Mouse (Mus musculus) CH12.LX (cell line): ENCODE measurements around the gene Nr2e1. TPM values are rescaled to one million over a fixed set of nuclear protein-coding genes. Genes with fewer than 3 reads are reported as not detected.

Experiments used
- DNase-seq: peaks from one replicate; pipeline ENCODE4 v3.0.0-alpha.2; 2013; ENCODE audit errors: extremely low read depth
- H3K27ac ChIP-seq: 2 replicates; pipeline ENCODE4 v1.5.1; 2012; ENCODE audit warnings: low read depth, mild to moderate bottlenecking, control low read depth, moderate library complexity; ENCODE audit not compliant: insufficient read depth
- H3K27me3 ChIP-seq: replicated peaks from 2 replicates; pipeline ENCODE3; 2012; ENCODE audit warnings: inconsistent platforms
- H3K36me3 ChIP-seq, 2 experiments: replicated peaks in 1 of 2; 2 replicates each; pipeline versions ENCODE3 to v1.6.1; 2012; ENCODE audit warnings: inconsistent platforms in 1 of 2, low read length in 1 of 2, mild to moderate bottlenecking in 1 of 2, mixed read lengths in 1 of 2, moderate library complexity in 1 of 2; ENCODE audit not compliant: control insufficient read depth in 1 of 2, insufficient read depth in 1 of 2
- H3K4me1 ChIP-seq, 2 experiments: 2 replicates each; pipeline ENCODE4 v1.6.1; 2012; ENCODE audit warnings: inconsistent platforms in 1 of 2, moderate library complexity in 1 of 2; ENCODE audit not compliant: insufficient read depth in 2 of 2, control insufficient read depth in 1 of 2
- H3K4me2 ChIP-seq: 2 replicates; pipeline ENCODE4 v1.6.1; 2012; ENCODE audit warnings: low read depth, mild to moderate bottlenecking, control low read depth; ENCODE audit not compliant: poor library complexity, insufficient read depth, severe bottlenecking
- H3K4me3 ChIP-seq, 3 experiments: fragments of 150-350 bp in 1 of 3; sonication (generic) in 1 of 3; replicated peaks in 1 of 3; 2 replicates each; pipeline versions ENCODE3 to v1.5.1; 2011 to 2012; ENCODE audit warnings: low read depth in 2 of 3, low read length in 2 of 3, mild to moderate bottlenecking in 2 of 3, moderate library complexity in 2 of 3, control low read depth in 1 of 3, improper control_type of control experiment in 1 of 3, inconsistent platforms in 1 of 3, mixed read lengths in 1 of 3; ENCODE audit not compliant: poor library complexity in 1 of 3
- H3K79me2 ChIP-seq: replicated peaks from 2 replicates; pipeline ENCODE4 v1.6.1; 2012; ENCODE audit warnings: mild to moderate bottlenecking, moderate library complexity; ENCODE audit not compliant: control insufficient read depth, poor library complexity, insufficient read depth, severe bottlenecking; ENCODE audit errors: extremely low read depth
- H3K9ac ChIP-seq: 2 replicates; pipeline ENCODE4 v1.6.1; 2012; ENCODE audit warnings: low read depth, mild to moderate bottlenecking, control low read depth, moderate library complexity; ENCODE audit not compliant: insufficient read depth
- H3K9me3 ChIP-seq: replicated peaks from 2 replicates; pipeline ENCODE3; 2012; ENCODE audit warnings: low read length, inconsistent platforms, mixed read lengths
- CHD2 ChIP-seq: IDR thresholded peaks from 2 replicates; pipeline ENCODE4 v1.6.1; 2011; ENCODE audit warnings: low read length, improper control_type of control experiment
- ELF1 ChIP-seq: IDR thresholded peaks from 2 replicates; pipeline ENCODE4 v1.6.1; 2014; ENCODE audit warnings: low read depth, mild to moderate bottlenecking, inconsistent platforms, low read length, improper control_type of control experiment
- GABPA ChIP-seq: IDR thresholded peaks from 2 replicates; pipeline ENCODE4 v1.6.1; 2012; ENCODE audit warnings: low read depth, low read length, improper control_type of control experiment, inconsistent platforms; ENCODE audit not compliant: insufficient replicate concordance
- IRF4 ChIP-seq: IDR thresholded peaks from 2 replicates; pipeline ENCODE4 v1.6.1; 2014; ENCODE audit warnings: low read depth, mild to moderate bottlenecking, inconsistent platforms, low read length, improper control_type of control experiment
- JUN ChIP-seq: IDR thresholded peaks from 2 replicates; pipeline ENCODE4 v1.6.1; 2011; ENCODE audit warnings: low read depth, mild to moderate bottlenecking, low read length, improper control_type of control experiment, moderate library complexity; ENCODE audit not compliant: insufficient read depth
- KAT2A ChIP-seq: IDR thresholded peaks from 2 replicates; pipeline ENCODE4 v1.6.1; 2012; ENCODE audit warnings: low read length, improper control_type of control experiment, inconsistent platforms; ENCODE audit not compliant: insufficient replicate concordance
- MAX ChIP-seq: IDR thresholded peaks from 2 replicates; pipeline ENCODE4 v1.6.1; 2011; ENCODE audit warnings: low read length, improper control_type of control experiment
- MAZ ChIP-seq: IDR thresholded peaks from 2 replicates; pipeline ENCODE4 v1.6.1; 2012; ENCODE audit warnings: low read depth, mild to moderate bottlenecking, inconsistent platforms, low read length, improper control_type of control experiment, moderate library complexity
- MEF2A ChIP-seq: IDR thresholded peaks from 2 replicates; pipeline ENCODE4 v1.6.1; 2014; ENCODE audit warnings: low read depth, mild to moderate bottlenecking, inconsistent platforms, low read length, improper control_type of control experiment, borderline replicate concordance
- PAX5 ChIP-seq: IDR thresholded peaks from 2 replicates; pipeline ENCODE4 v1.6.1; 2012; ENCODE audit warnings: low read length, inconsistent platforms, mixed read lengths
- POLR2A ChIP-seq: IDR thresholded peaks from 2 replicates; pipeline ENCODE4 v1.6.1; 2011; ENCODE audit warnings: low read depth, mild to moderate bottlenecking, improper control_type of control experiment, low read length
- RAD21 ChIP-seq: IDR thresholded peaks from 2 replicates; pipeline ENCODE4 v1.6.1; 2011; ENCODE audit warnings: low read depth, mild to moderate bottlenecking, low read length, improper control_type of control experiment, moderate library complexity
- SMC3 ChIP-seq: IDR thresholded peaks from 2 replicates; pipeline ENCODE4 v1.6.1; 2011; ENCODE audit warnings: low read depth, low read length, improper control_type of control experiment
- UBTF ChIP-seq: IDR thresholded peaks from 2 replicates; pipeline ENCODE4 v1.6.1; 2012; ENCODE audit warnings: low read depth, mild to moderate bottlenecking, inconsistent platforms, low read length, improper control_type of control experiment, moderate library complexity
- ZKSCAN1 ChIP-seq: IDR thresholded peaks from 2 replicates; pipeline ENCODE4 v1.6.1; 2012; ENCODE audit warnings: low read depth, inconsistent platforms, low read length, improper control_type of control experiment, borderline replicate concordance
- dilution Hi-C: fragments of 300-500 bp; cut with MboI; formaldehyde crosslinking; loops from 2 replicates; pipeline ENCODE4 v1.14.3; 2020; ENCODE audit warnings: low sequenced_read_pairs; ENCODE audit not compliant: extremely low pct_unique_long_range_greater_than_20kb, extremely low pct_ligation_motif_present
- in situ Hi-C: fragments of 300-500 bp; cut with MboI; formaldehyde crosslinking; loops from 3 replicates; pipeline ENCODE4 v1.14.3; 2019; ENCODE audit warnings: low sequenced_read_pairs, low pct_ligation_motif_present, low pct_unique_long_range_greater_than_20kb, mixed read lengths
- polyA plus RNA-seq: library from polyadenylated mRNA; unstranded; fragments of >175 nt; gene quantifications from 2 replicates; pipeline ENCODE4 v1.2.1, GENCODE M21; 2012; ENCODE audit warnings: low read depth; ENCODE audit not compliant: insufficient read length
- total RNA-seq, 2 experiments: library from RNA; depleted of rRNA; stranded (reverse); fragments of 300-350 nt in 1 of 2; fragments of >200 nt in 1 of 2; gene quantifications; 2 replicates each; pipeline ENCODE4 v1.2.3; 2012 to 2014

Gene Nr2e1
- total and polyA plus RNA-seq, 3 experiments: not detected

DNA sequence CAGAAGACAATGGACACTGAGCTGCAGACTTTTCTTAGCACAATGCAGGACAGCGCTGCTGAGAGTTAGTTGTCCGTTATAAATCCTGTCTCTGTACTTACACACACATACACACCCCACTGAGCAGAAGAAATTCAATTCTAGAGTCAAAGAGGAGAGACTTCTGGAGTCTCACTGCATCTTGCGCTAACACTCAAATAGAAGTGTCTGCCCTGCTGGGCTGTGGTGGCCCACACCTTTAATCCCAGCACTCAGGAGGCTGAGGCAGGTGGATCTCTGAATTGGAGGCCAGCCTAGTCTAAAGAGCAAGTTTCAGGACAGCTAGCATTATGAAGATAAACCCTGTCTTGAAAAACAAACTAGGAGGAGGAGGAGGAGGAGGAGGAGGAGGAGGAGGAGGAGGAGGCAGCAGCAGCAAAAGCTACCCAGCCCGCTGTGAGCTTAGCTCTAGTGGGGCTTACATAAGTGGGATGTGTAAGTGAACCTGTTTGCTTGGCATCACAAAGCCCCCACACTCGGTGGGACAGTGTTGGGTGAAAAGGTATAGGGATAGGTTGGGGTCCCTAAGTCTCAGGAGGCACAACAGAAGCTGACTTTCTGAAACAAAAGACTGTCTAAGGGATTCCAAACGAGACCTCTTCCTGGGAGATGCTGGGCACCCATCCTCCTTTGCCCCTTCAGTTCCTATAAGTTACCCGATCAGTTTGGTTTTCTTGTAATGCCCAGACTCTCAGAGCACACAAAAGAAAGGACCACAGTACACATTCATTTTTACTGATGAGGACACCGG is 4.7 kb upstream of the Nr2e1 start:
- no peaks in the 10 kb centered on the region for H3K36me3 ChIP-seq
- H3K4me3 ChIP-seq: no peak overlapping the region
- H3K4me2 ChIP-seq: no peak overlapping the region
- H3K9me3 ChIP-seq: peaks cover 12% of the 10 kb centered on the region
- peaks cover 28% of the 10 kb centered on the region for H3K27me3 ChIP-seq
- dilution Hi-C loops (no loop called here), in situ Hi-C loops (no loop called here)
- peaks cover 6 to 12% of the 10 kb centered on the region in 2 experiments for H3K4me1 ChIP-seq
- H3K27ac ChIP-seq: no peak overlapping the region
- no peak for DNase-seq
- TF ChIP-seq UBTF (no peak), ZKSCAN1 (no peak), MAX (no peak), SMC3 (no peak), CHD2 (no peak), MEF2A (no peak), GABPA (no peak), MAZ (no peak), PAX5 (no peak), ELF1 (no peak), RAD21 (no peak), IRF4 (no peak), JUN (no peak), KAT2A (no peak)
- H3K79me2 ChIP-seq: no peaks in the 10 kb centered on the region
- H3K9ac ChIP-seq: no peak overlapping the region

- Histone ChIP-seq H3K4me1 (no peaks in the 10 kb centered on the region), H3K4me3 (no peak overlapping the region), H3K9ac (no peak overlapping the region), H3K9me3 (peaks cover 24% of the 10 kb centered on the region), H3K4me2 (no peak overlapping the region), H3K27ac (no peak overlapping the region), H3K27me3 (peaks cover 10% of the 10 kb centered on the region), H3K79me2 (no peaks in the 10 kb centered on the region), H3K36me3 (no peaks in the 10 kb centered on the region)
- in situ Hi-C loops (no loop called here), dilution Hi-C loops (no loop called here)
- no peak for DNase-seq
- no peak for TF ChIP-seq POLR2A
- TF ChIP-seq, all 38 proteins: peak for 0
Observed at GRCm38 (mm10) chr10:42585596-42586305, 2.3 kb upstream of the Nr2e1 start.
